Mouse (Mus musculus) testis, adult 2 months (tissue): ENCODE results near the gene Irf8. TPM values are rescaled to one million over a fixed set of nuclear protein-coding genes. Genes with fewer than 3 reads are reported as not detected.

ENCODE experiments used
- H3K27ac ChIP-seq: fragments of 200-500 bp; 2 replicates; pipeline ENCODE4 v1.5.1; 2012; ENCODE audit warnings: low read depth, low read length; ENCODE audit not compliant: control insufficient read depth, insufficient read depth
- H3K27me3 ChIP-seq: fragments of 200-500 bp; 2 replicates; pipeline ENCODE4 v1.6.1; 2012; ENCODE audit warnings: mild to moderate bottlenecking, low read length, moderate library complexity; ENCODE audit not compliant: control insufficient read depth, insufficient read depth
- H3K36me3 ChIP-seq: fragments of 200-500 bp; 2 replicates; pipeline ENCODE4 v1.6.1; 2012; ENCODE audit warnings: mild to moderate bottlenecking, low read length; ENCODE audit not compliant: control insufficient read depth, insufficient read depth
- H3K4me1 ChIP-seq: fragments of 200-500 bp; 2 replicates; pipeline ENCODE4 v1.6.1; 2012; ENCODE audit warnings: low read length; ENCODE audit not compliant: control insufficient read depth, insufficient read depth
- H3K4me3 ChIP-seq: fragments of 200-500 bp; 2 replicates; pipeline ENCODE4 v1.5.1; 2012; ENCODE audit warnings: low read depth, mild to moderate bottlenecking, low read length, moderate library complexity, mixed read lengths; ENCODE audit not compliant: control insufficient read depth
- CTCF ChIP-seq: fragments of 200-500 bp; IDR thresholded peaks from 2 replicates; pipeline ENCODE4 v1.5.1; 2012; ENCODE audit warnings: low read depth, mild to moderate bottlenecking, inconsistent platforms, low read length, moderate library complexity; ENCODE audit not compliant: control insufficient read depth, insufficient read depth, insufficient replicate concordance
- POLR2A ChIP-seq: fragments of 200-500 bp; IDR thresholded peaks from 2 replicates; pipeline ENCODE4 v1.6.1; 2012; ENCODE audit warnings: low read depth, mild to moderate bottlenecking, inconsistent platforms, low read length, moderate library complexity; ENCODE audit not compliant: control insufficient read depth
- polyA plus RNA-seq: library from polyadenylated mRNA; depleted of rRNA; stranded (reverse); fragments of >200 nt; gene quantifications from 2 replicates; pipeline ENCODE4 v1.2.3, GENCODE M21; 2012; rRNA removed

Irf8 gene
- 2.9 and 3.4 TPM in 2 replicates for polyA plus RNA-seq

DNA sequence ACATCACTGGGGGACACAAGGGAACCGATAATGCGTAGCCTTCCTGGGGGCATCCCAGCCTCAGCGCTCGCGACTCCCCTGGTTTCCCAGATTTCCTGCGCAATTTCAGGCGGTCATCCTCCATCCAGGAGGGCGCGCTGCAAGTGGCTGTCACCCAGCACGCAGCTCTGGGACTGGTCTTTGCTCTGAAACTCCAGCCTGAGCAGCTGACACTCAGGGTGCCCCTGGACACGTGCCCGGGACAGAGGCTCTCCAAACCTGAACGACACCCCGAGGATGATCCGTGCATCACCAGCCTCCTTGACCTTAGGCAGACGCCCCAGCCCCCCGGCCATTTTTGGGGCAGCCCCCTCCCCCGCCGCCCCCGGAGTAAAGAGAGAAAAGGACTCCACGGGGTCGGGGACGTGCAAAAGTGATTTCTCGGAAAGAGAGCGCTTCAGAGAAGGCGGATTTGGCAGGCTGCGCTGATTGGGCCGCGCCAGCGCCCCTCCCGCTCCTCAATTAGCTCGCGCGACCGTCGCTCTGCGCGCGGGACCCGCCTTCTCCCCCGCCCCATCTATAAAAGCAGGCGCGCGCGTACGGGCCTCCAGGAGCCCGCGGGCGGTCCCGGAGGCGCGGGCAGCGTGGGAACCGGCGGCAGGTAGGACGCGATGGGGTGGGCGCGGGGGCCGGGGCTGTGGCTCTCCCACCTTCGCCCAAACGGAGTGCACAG is at the start of gene Irf8:
TSS of gene Irf8 (plus strand) at position 589 of the 712 bp plus-strand sequence.
- no peaks in the 10 kb centered on the region for H3K36me3 ChIP-seq
- H3K27ac ChIP-seq = peak within 1 kb of the TSS; percentile 40; the same call in 1 of the 2 replicates
- peak within 1 kb of the TSS; percentile 38 for H3K4me3 ChIP-seq
- peaks cover 13% of the 10 kb centered on the region for H3K4me1 ChIP-seq
- H3K27me3 ChIP-seq = no peaks in the 10 kb centered on the region; the same call in 1 of the 2 replicates
- TF ChIP-seq POLR2A (peak; percentile 51; the same call in 1 of the 2 replicates), CTCF (no peak)

DNA sequence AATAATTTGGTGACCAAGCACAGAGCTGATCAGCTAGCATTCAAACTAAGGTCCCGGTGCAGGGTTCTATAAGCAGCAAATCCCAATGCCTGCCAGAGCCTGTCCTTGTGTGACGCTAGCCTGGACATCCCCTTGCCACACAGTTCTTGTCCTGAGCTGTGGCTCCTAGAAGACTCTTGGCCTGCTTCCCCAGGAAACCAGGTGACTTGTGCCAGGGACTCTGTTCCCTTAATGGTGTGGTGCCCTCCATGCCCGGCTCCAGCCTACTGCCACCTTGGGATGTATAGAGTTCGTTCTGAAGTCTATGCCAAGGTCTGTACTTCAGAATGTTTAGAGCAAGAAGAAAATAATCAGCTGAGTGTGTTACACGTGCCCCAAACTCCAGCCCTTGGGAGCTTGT is 49.6 kb upstream of the Irf8 start:
- Histone ChIP-seq H3K4me1 (no peaks in the 10 kb centered on the region), H3K36me3 (no peaks in the 10 kb centered on the region), H3K27me3 (no peaks in the 10 kb centered on the region), H3K4me3 (no peak overlapping the region), H3K27ac (no peak overlapping the region)
- no peak for TF ChIP-seq CTCF
- TF ChIP-seq POLR2A = no peak

DNA sequence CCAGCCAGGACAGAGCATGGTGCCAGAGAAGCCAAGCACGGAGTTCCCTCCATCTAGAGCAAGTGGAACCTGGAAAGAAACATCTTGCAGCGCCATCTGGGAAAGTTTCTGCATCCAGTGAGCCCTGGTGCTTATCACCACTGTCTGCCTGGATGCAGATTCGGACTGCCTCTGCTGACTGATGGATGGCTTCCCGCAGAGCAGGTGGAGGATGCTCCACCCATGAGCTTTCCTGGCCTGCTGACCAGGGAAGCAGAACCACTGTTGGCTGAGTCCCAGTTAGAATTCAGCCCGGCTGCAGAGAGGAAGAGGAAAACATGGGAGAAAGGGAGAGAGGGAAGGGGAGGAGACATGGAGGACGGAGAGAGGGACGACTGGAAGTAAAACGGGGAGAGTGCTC is 48.4 kb upstream of the Irf8 start:
- no peak overlapping the region for H3K27ac ChIP-seq

DNA sequence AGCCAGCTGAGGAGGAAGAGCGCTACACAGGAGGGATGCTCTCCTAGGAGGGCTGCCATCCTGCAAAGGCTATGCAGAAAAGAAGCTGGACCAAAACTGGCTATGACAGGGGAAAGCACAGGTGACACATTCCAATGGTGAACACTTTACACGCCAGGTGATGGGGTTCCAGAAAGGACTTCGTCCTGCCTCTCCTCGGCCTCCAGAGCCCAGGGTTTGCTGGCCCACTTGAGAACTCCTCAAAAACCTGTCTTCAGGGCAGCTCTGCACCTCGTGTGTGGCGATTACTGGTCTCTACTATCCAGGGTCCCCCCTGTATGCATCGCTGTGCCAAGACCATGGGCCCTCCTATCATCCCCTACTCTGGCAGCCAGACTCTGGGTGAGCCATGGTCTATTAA is 47.6 kb upstream of the Irf8 start:
- H3K27ac ChIP-seq = no peak overlapping the region
- no peaks in the 10 kb centered on the region for H3K36me3 ChIP-seq
- H3K27me3 ChIP-seq = no peaks in the 10 kb centered on the region
- no peaks in the 10 kb centered on the region for H3K4me1 ChIP-seq
- no peak overlapping the region for H3K4me3 ChIP-seq
- TF ChIP-seq POLR2A = no peak
- no peak for TF ChIP-seq CTCF

More for the DNA sequence above, 48.4 kb upstream of the Irf8 start:
- Histone ChIP-seq H3K4me3 (no peak overlapping the region), H3K4me1 (no peaks in the 10 kb centered on the region), H3K36me3 (no peaks in the 10 kb centered on the region), H3K27me3 (no peaks in the 10 kb centered on the region)
- TF ChIP-seq CTCF (no peak), POLR2A (no peak)

DNA sequence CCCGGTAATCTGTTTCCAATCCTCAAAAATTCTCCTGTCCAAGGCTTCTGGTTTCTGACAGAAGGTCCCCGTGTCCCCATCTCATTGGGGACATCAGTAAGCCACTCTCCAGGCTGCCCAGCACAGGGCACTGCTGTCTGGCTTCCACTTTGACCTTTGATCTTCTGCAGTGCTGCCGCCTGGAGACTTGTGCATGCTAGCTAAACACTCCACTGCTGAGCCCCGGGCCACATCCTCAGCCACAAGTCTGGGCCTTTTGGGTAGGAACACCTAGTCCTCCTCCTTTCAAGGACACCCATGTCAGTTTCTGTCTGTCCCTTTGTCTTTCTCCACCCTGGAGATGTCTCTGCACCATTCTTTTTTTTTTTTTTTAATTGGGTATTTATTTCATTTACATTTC is 43.2 kb upstream of the Irf8 start:
- peaks cover 5% of the 10 kb centered on the region for H3K4me1 ChIP-seq
- TF ChIP-seq POLR2A = no peak
- no peak for TF ChIP-seq CTCF
- H3K36me3 ChIP-seq = no peaks in the 10 kb centered on the region
- H3K4me3 ChIP-seq = no peak overlapping the region
- H3K27ac ChIP-seq = no peak overlapping the region
- H3K27me3 ChIP-seq = no peaks in the 10 kb centered on the region

DNA sequence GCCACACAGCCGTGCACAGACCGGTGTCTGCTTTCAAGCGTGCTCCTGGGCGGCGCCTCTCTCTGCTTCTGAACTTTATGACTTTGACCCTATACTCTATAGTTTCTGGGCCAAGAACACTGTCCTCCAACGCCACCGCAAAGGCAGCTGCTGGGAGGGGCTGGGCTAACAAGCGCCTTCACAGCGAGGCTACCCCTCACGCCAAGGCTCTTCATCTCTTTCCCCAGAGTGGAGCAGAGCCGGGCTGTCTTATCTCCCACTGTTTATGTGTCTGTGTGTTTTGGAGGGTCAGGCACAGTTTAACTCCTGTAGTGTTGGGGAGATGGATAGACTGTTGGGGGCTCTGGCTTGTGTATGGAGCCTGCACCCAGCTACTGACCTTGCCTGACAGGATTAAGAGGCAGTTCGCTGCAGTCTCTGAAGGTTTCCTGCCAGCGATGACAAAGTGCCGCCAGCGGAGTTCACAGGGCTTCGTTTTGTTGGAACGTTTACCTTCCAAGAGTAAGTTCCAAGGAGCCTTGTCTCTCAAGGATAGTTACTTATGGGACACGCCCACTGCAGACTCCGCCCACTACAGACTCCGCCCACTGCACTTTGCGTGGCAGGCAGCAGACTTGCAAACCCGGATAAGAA is 42.2 kb upstream of the Irf8 start:
- Histone ChIP-seq H3K36me3 (no peaks in the 10 kb centered on the region), H3K27ac (no peak overlapping the region), H3K4me3 (no peak overlapping the region), H3K4me1 (peaks cover 5% of the 10 kb centered on the region), H3K27me3 (no peaks in the 10 kb centered on the region)
- no peak for TF ChIP-seq CTCF

DNA sequence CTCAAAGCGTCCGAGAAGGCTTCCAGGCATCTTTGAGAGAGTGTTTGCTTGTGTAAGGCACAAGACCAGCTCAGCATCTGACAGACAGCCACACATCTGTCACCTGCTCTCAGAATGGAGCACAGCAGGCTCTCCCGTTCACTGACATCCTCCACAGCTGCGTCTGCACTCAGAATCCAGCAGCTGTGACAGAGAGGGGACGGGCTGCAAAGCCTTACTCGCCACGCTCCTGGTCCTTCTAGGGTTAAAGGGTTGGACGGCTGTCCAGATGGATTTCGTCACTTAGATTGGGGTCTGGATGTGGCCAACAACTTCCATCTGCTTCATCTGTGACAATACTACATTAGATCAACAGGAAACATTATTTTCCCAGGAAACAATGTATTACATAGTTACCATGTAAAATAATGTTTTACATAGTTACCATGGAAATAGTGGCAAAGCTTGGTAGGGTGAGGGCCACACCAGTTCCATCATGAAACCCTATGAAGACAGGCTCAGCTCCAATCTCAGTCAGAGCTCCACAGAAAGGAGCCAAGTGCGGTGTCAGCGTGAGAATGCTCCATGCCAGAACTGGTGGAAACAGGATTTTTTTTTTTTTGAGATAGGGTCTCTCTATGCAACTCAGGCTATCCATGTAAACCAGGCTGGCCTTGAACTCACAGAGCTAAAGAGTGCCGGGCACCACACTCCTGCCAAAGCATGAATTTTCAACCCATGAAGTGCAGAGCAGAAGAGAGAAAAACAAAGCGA is 39.6 kb upstream of the Irf8 start:
- Histone ChIP-seq H3K27me3 (no peaks in the 10 kb centered on the region), H3K4me1 (peaks cover 5% of the 10 kb centered on the region), H3K36me3 (no peaks in the 10 kb centered on the region), H3K27ac (no peak overlapping the region), H3K4me3 (no peak overlapping the region)
- TF ChIP-seq CTCF (no peak), POLR2A (no peak)
